Mouse (Mus musculus) midbrain, embryonic 11.5 days (tissue): ENCODE data around the gene Rnf123. TPM values are rescaled to one million over a fixed set of nuclear protein-coding genes. Genes with fewer than 3 reads are reported as not detected.

ENCODE experiments used
- ATAC-seq: fragments of 200-750 bp; cut with Nextera tagmentation; 2 replicates; pipeline ENCODE4 v1.8.0; 2017; ENCODE audit warnings: moderate TSS enrichment, moderate library complexity; ENCODE audit not compliant: low FRiP score
- DNase-seq: peaks from one replicate; pipeline ENCODE4 v3.0.0; 2015; ENCODE audit warnings: low spot score; ENCODE audit errors: missing footprints
- H3K27ac ChIP-seq: fragments of 300-500 bp; sonication (generic); 2 replicates; pipeline ENCODE4 v1.5.1; 2014; ENCODE audit warnings: low read depth, low read length
- H3K27me3 ChIP-seq: fragments of 300-500 bp; sonication (generic); 2 replicates; pipeline ENCODE4 v1.6.1; 2014; ENCODE audit warnings: mild to moderate bottlenecking, low read length, moderate library complexity, mixed read lengths; ENCODE audit not compliant: control insufficient read depth, insufficient read depth
- H3K36me3 ChIP-seq: fragments of 300-500 bp; sonication (generic); 2 replicates; pipeline ENCODE4 v1.6.1; 2014; ENCODE audit warnings: mild to moderate bottlenecking, low read length, moderate library complexity, mixed read lengths; ENCODE audit not compliant: control insufficient read depth, insufficient read depth
- H3K4me1 ChIP-seq: fragments of 300-500 bp; sonication (generic); 2 replicates; pipeline ENCODE4 v1.6.1; 2014; ENCODE audit warnings: low read length; ENCODE audit not compliant: control insufficient read depth, insufficient read depth
- H3K4me2 ChIP-seq: fragments of 300-500 bp; sonication (generic); 2 replicates; pipeline ENCODE4 v1.6.1; 2014; ENCODE audit warnings: mild to moderate bottlenecking, moderate library complexity
- H3K4me3 ChIP-seq: fragments of 300-500 bp; sonication (generic); 2 replicates; pipeline ENCODE4 v1.5.1; 2014; ENCODE audit warnings: low read depth, low read length
- H3K9ac ChIP-seq: fragments of 300-500 bp; sonication (generic); 2 replicates; pipeline ENCODE4 v1.6.1; 2014; ENCODE audit warnings: low read length
- H3K9me3 ChIP-seq: fragments of 300-500 bp; sonication (generic); 2 replicates; pipeline ENCODE4 v1.6.1; 2016; ENCODE audit warnings: low read length; ENCODE audit not compliant: control insufficient read depth
- WGBS: fragments of 180-500 bp; shearing (Covaris S2); extraction: QIAGEN DNeasy Blood & Tissue Kit; methylation state at CpG from one replicate; pipeline ENCODE4 v1.1.7; 2014; 5-methylcytosine and 5-hydroxymethylcytosine counted together
- polyA plus RNA-seq: library from polyadenylated mRNA; unstranded; fragments of >200 nt; fragmentation: Nextera tagmentation; extraction: Ambion mirVana; gene quantifications from 2 replicates; pipeline ENCODE4 v1.2.1, GENCODE M21; 2014

The Rnf123 gene
- polyA plus RNA-seq = 27.2 and 29.2 TPM in 2 replicates

GRCm38 (mm10) chr9:108082988-108083431, at the start of gene Rnf123:
Rnf123 (minus strand) TSS chr9:108083346.
- no peak within 1 kb of the TSS for H3K27ac ChIP-seq
- peaks cover 26% of the 10 kb centered on the region for H3K36me3 ChIP-seq
- no peak within 1 kb of the TSS for H3K4me2 ChIP-seq
- H3K9ac ChIP-seq = no peak within 1 kb of the TSS
- peaks cover 11% of the 10 kb centered on the region; the same call in 1 of the 2 replicates for H3K4me1 ChIP-seq
- DNase-seq (no peak), ATAC-seq (no peak)
- no peaks in the 10 kb centered on the region for H3K9me3 ChIP-seq
- H3K27me3 ChIP-seq = peaks cover 24% of the 10 kb centered on the region
- WGBS = 40% methylated on average over 12 of the region's 12 CpGs
- H3K4me3 ChIP-seq = no peak within 1 kb of the TSS

DNA sequence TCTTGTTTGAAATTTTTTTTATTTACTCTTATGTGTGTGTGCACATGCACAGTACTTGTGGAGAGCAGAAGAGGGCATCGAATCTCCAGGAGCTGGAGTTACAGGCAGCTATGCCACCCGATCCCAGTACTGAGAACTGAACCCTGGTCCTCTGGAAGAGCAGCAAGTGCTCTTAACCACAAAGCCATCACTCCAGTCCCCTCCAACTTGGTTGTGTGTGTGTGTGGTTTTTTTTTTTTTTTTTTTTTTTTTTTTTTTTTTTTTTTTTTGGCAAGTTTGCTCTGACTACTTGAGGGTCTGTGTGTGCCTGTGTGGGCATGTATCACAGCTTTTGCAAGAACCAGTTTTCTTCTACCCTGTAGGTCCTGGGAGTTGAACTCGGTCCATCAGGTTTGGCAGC, 49.2 kb upstream of the Rnf123 start:
- H3K27ac ChIP-seq = no peak overlapping the region
- no peak for DNase-seq

GRCm38 (mm10) chr9:108131502-108131901, 48.4 kb upstream of the Rnf123 start:
- ATAC-seq = no peak
- Histone ChIP-seq H3K4me1 (no peaks in the 10 kb centered on the region), H3K4me2 (no peak overlapping the region), H3K27me3 (no peaks in the 10 kb centered on the region), H3K9me3 (no peaks in the 10 kb centered on the region), H3K4me3 (no peak overlapping the region), H3K9ac (no peak overlapping the region), H3K36me3 (no peaks in the 10 kb centered on the region), H3K27ac (no peak overlapping the region)
- WGBS = 89% methylated on average over 5 of the region's 5 CpGs
- DNase-seq = no peak

More for the DNA sequence above, 49.2 kb upstream of the Rnf123 start:
- Histone ChIP-seq H3K9ac (no peak overlapping the region), H3K36me3 (no peaks in the 10 kb centered on the region), H3K4me3 (no peak overlapping the region), H3K4me2 (no peak overlapping the region), H3K27me3 (no peaks in the 10 kb centered on the region), H3K4me1 (no peaks in the 10 kb centered on the region), H3K9me3 (no peaks in the 10 kb centered on the region)
- WGBS = 96% methylated on average over 3 of the region's 3 CpGs
- ATAC-seq = no peak

- no peak for ATAC-seq
- no peak overlapping the region for H3K4me2 ChIP-seq
- H3K9me3 ChIP-seq = no peaks in the 10 kb centered on the region
- no peaks in the 10 kb centered on the region for H3K36me3 ChIP-seq
- no peak overlapping the region for H3K4me3 ChIP-seq
- WGBS = 83% methylated on average over 13 of the region's 13 CpGs
- H3K4me1 ChIP-seq = no peaks in the 10 kb centered on the region
- H3K27ac ChIP-seq = no peak overlapping the region
- no peak for DNase-seq
- H3K9ac ChIP-seq = no peak overlapping the region
- no peaks in the 10 kb centered on the region for H3K27me3 ChIP-seq
Observed at GRCm38 (mm10) chr9:108129042-108129948, 46.1 kb upstream of the Rnf123 start.

DNA sequence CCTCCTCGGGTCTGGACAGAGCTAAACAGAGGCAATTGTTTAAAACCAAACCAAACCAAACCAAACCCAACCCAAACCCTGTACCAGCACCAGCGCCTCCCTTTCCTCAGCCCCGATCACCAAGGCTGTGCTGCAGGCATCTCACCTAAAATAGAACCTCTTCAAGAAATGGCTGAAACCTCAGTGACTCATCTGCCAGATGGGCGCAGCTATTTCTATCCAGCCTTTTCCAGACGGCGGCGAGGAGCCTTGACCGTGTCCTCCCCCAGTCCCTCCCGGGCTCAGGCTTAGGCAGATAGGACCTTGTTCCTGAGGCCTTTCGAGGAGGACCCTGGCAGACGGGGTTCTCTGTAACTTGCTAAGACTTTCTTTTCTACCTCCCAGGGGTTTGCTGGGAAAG, 45.1 kb upstream of the Rnf123 start:
- WGBS = 82% methylated on average over 11 of the region's 11 CpGs
- ATAC-seq (no peak), DNase-seq (no peak)
- Histone ChIP-seq H3K9me3 (no peaks in the 10 kb centered on the region), H3K9ac (no peak overlapping the region), H3K27ac (no peak overlapping the region), H3K36me3 (no peaks in the 10 kb centered on the region), H3K4me3 (no peak overlapping the region), H3K27me3 (no peaks in the 10 kb centered on the region), H3K4me1 (no peaks in the 10 kb centered on the region), H3K4me2 (no peak overlapping the region)

DNA sequence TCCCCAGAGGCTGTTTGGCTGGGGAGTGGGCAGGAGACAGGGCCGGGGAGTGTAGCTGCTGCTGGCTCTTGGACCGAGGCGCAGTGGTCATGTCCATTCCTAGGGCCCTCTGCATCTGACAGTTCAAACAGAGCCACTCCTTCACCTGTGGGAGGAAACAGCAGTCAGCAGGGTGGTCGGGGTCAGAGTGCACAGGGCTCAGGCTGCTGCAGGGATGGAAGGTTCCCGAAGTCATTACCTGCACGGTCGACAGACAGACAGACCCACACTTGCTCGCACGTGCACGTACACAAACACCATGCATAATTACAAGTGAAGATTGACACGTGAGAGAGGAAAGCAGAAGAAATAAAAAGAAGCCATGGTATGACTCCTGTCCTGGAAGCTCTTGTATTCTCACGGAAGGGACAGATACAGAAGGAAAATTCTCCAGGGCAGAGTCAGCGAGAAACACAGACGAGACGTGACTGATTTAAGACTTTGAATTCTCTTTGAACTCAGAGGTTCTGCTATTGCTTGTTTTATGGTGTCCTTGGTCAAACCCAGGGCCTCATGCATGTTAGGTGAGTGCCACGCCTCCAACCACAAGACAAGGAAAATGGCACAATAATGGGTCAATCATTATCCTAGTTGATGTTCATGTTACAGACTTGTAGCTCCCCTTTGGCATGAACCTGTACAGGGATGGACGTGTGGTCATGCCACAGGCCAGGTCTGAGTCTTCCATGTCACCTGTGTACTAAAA, 43.5 kb upstream of the Rnf123 start:
- Histone ChIP-seq H3K36me3 (no peaks in the 10 kb centered on the region; the same call in 1 of the 2 replicates), H3K9me3 (no peaks in the 10 kb centered on the region), H3K4me3 (no peak overlapping the region), H3K27me3 (no peaks in the 10 kb centered on the region), H3K4me2 (no peak overlapping the region), H3K9ac (no peak overlapping the region), H3K27ac (no peak overlapping the region), H3K4me1 (no peaks in the 10 kb centered on the region)
- no peak for ATAC-seq
- DNase-seq = no peak
- 88% methylated on average over 17 of the region's 17 CpGs for WGBS

- H3K4me3 ChIP-seq = no peak overlapping the region
- no peak overlapping the region for H3K9ac ChIP-seq
- no peak overlapping the region for H3K27ac ChIP-seq
- DNase-seq (no peak), ATAC-seq (no peak)
- H3K36me3 ChIP-seq = no peaks in the 10 kb centered on the region; the same call in 1 of the 2 replicates
- no peaks in the 10 kb centered on the region for H3K9me3 ChIP-seq
- no peaks in the 10 kb centered on the region for H3K4me1 ChIP-seq
- WGBS = 93% methylated on average over 8 of the region's 8 CpGs
- H3K4me2 ChIP-seq = no peak overlapping the region
- no peaks in the 10 kb centered on the region for H3K27me3 ChIP-seq
Observed at GRCm38 (mm10) chr9:108125731-108126130, 42.6 kb upstream of the Rnf123 start.

DNA sequence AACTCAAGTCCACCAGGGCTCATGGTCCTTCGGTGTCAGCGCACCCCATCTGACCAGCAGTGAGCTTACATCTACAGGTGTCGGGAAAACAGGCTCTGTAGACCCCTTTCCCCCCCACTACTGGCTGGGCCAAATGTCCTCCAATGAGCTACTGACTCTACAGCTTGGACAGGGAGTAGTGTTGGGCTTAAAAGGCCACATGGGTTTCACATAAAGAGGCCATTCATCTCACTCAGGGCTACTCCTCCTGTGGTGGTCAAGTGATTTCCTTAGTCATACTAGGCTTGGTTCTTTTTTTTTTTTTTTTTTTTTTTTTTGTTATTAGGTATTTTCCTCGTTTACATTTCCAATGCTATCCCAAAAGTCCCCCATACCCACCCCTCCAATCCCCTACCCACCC, 40.8 kb upstream of the Rnf123 start:
- no peaks in the 10 kb centered on the region for H3K9me3 ChIP-seq
- H3K27me3 ChIP-seq = no peaks in the 10 kb centered on the region
- no peak for ATAC-seq
- WGBS = 92% methylated on average over 4 of the region's 4 CpGs
- no peaks in the 10 kb centered on the region; the same call in 1 of the 2 replicates for H3K36me3 ChIP-seq
- no peak overlapping the region for H3K9ac ChIP-seq
- no peak for DNase-seq
- H3K27ac ChIP-seq = no peak overlapping the region
- H3K4me3 ChIP-seq = no peak overlapping the region
- H3K4me2 ChIP-seq = no peak overlapping the region
- H3K4me1 ChIP-seq = no peaks in the 10 kb centered on the region
